Mouse (Mus musculus) intestine, postnatal 0 days (tissue): ENCODE measurements at regions not wholly inside any gene's neighbourhood (a gene's known extent, or its start where the extent isn't known, plus 50 kb on each side); places are given as distances from the start of the nearest gene placed in this dataset.
A peak's percentile ranks its signal among the peaks of the same experiment; 100 is the strongest.
"Not testable (repeated sequence)": the region's sequence is repeated elsewhere in the genome, so short reads cannot be mapped to it uniquely, and the experiment has no call there.

ENCODE experiments used
- ATAC-seq: fragments of 200-750 bp; cut with Nextera tagmentation; 2 replicates; pipeline ENCODE4 v1.8.0; 2017; ENCODE audit warnings: mild to moderate bottlenecking, moderate TSS enrichment, moderate library complexity
- H3K27ac ChIP-seq: fragments of 300-500 bp; sonication (generic); 2 replicates; pipeline ENCODE4 v1.5.1; 2014; ENCODE audit warnings: mild to moderate bottlenecking, low read depth, low read length, moderate library complexity
- H3K27me3 ChIP-seq: fragments of 300-500 bp; sonication (generic); replicated peaks from 2 replicates; pipeline ENCODE4 v1.6.1; 2014; ENCODE audit warnings: low read length, mixed read lengths; ENCODE audit not compliant: control insufficient read depth, insufficient read depth
- H3K36me3 ChIP-seq: fragments of 300-500 bp; sonication (generic); 2 replicates; pipeline ENCODE4 v1.6.1; 2014; ENCODE audit warnings: mild to moderate bottlenecking, moderate library complexity; ENCODE audit not compliant: control insufficient read depth, insufficient read depth
- H3K4me1 ChIP-seq: fragments of 300-500 bp; sonication (generic); replicated peaks from 2 replicates; pipeline ENCODE4 v1.6.1; 2014; ENCODE audit warnings: antibody characterized with exemption, low read length, mixed read lengths; ENCODE audit not compliant: control insufficient read depth, insufficient read depth
- H3K4me2 ChIP-seq: fragments of 300-500 bp; sonication (generic); replicated peaks from 2 replicates; pipeline ENCODE4 v1.6.1; 2014; ENCODE audit warnings: low read depth, mild to moderate bottlenecking, moderate library complexity
- H3K4me3 ChIP-seq: fragments of 300-500 bp; sonication (generic); 2 replicates; pipeline ENCODE4 v1.5.1; 2014; ENCODE audit warnings: low read depth, low read length
- H3K9ac ChIP-seq: fragments of 300-500 bp; sonication (generic); 2 replicates; pipeline ENCODE4 v1.6.1; 2014; ENCODE audit warnings: mild to moderate bottlenecking, low read depth, low read length
- H3K9me3 ChIP-seq: fragments of 300-500 bp; sonication (generic); 2 replicates; pipeline ENCODE4 v1.6.1; 2016; ENCODE audit warnings: mixed run types; ENCODE audit not compliant: control insufficient read depth
- CTCF ChIP-seq: sonication (generic); IDR thresholded peaks from 2 replicates; pipeline ENCODE4 v1.5.1; 2016; ENCODE audit warnings: low read depth, mild to moderate bottlenecking, control low read depth, antibody characterized with exemption, moderate library complexity
- WGBS: fragments of 180-500 bp; shearing (Covaris S2); extraction: QIAGEN DNeasy Blood & Tissue Kit; methylation state at CpG from one replicate; pipeline ENCODE4 v1.1.7; 2014; 5-methylcytosine and 5-hydroxymethylcytosine counted together

- H3K27me3 ChIP-seq: no peaks in the 10 kb centered on the region
- H3K27ac ChIP-seq: no peak overlapping the region
- no peak overlapping the region for H3K4me3 ChIP-seq
- H3K9ac ChIP-seq: no peak overlapping the region
- H3K9me3 ChIP-seq: no peaks in the 10 kb centered on the region
- H3K4me2 ChIP-seq: no peak overlapping the region
- no peaks in the 10 kb centered on the region for H3K4me1 ChIP-seq
- ATAC-seq: no peak
- 84% methylated on average over 4 of the region's 4 CpGs for WGBS
- no peaks in the 10 kb centered on the region for H3K36me3 ChIP-seq
- TF ChIP-seq CTCF: no peak
Measured at GRCm38 (mm10) chr6:3319378-3319777, 80.0 kb downstream of the Samd9l start.

- H3K27ac ChIP-seq, H3K36me3 ChIP-seq, H3K4me1 ChIP-seq, H3K27me3 ChIP-seq, H3K9ac ChIP-seq, H3K9me3 ChIP-seq, H3K4me3 ChIP-seq: not testable (repeated sequence)
- WGBS: 0% methylated on average over 11 of the region's 11 CpGs
- peak; percentile 45; the same call in 1 of the 2 replicates for ATAC-seq
- peak overlapping the region; percentile 46 for H3K4me2 ChIP-seq
Measured at GRCm38 (mm10) chr6:3307598-3308220, 91.7 kb downstream of the Samd9l start.

DNA sequence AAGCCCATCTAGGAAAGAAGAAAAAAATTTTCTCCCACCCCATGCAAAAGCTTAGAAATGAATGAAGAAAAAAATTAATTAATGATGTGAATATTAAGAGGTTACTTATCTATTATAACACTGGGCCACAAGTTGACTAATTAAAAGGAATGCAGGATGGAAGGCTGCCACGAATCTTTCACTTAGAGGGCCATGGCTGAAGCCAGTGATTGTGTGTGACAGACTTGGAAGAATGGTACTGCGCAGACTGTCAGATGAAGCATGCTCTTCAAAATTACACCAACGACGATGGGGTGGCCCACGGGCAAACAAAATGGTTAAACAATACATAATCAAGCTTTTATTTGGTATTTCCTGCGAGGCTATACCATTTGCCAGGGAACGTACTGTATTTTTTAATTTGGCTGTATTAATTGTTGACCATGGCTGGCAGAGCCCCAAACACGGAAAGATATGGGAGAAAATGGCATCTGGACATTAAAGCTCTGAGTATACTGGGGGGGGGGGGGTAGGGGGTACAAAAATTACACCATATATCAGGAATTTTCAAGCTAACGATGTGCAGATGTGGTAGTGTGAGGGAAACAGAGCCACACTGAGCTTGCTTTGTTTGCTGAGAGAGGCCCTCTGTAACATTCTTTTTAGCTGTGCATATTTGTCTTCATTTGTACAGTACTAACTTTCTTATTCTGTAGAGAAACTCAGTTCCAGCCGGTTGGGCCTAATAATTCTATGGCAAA lies 94.3 kb downstream of the Samd9l start:
- H3K27ac ChIP-seq, H3K9me3 ChIP-seq, H3K9ac ChIP-seq, H3K4me3 ChIP-seq, H3K4me1 ChIP-seq, H3K27me3 ChIP-seq, H3K36me3 ChIP-seq, ATAC-seq, H3K4me2 ChIP-seq: not testable (repeated sequence)
- WGBS: 47% methylated on average over 10 of the region's 10 CpGs

DNA sequence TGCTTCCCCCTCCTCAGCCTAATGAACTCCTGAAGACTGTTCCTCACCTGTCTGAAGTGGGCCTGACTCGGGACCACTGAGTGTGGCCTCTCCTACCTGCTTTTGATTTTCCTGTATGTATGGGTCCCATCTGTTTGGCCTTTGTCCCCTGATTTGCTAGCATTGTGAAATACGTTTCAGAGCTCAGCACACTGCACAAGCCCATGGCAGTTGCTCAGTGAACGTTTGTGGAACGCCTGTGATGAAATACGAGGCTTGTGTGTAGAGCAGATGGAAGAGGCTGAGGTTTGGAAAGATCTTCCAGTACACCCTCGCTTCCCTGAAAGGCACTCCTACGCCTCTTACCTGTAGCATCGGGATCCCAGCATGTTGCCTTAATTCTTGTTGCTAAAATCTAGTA lies 106.1 kb downstream of the Samd9l start:
- not testable (repeated sequence) for H3K4me3 ChIP-seq, H3K4me1 ChIP-seq, H3K27me3 ChIP-seq, H3K4me2 ChIP-seq, H3K27ac ChIP-seq, H3K9me3 ChIP-seq, H3K36me3 ChIP-seq, H3K9ac ChIP-seq, ATAC-seq
- 59% methylated on average over 8 of the region's 8 CpGs for WGBS

GRCm38 (mm10) chr6:3291983-3292382 lies 107.4 kb downstream of the Samd9l start:
- not testable (repeated sequence) for H3K9me3 ChIP-seq, H3K4me1 ChIP-seq, H3K27me3 ChIP-seq, H3K9ac ChIP-seq, H3K4me3 ChIP-seq, H3K27ac ChIP-seq, H3K4me2 ChIP-seq, H3K36me3 ChIP-seq, ATAC-seq
- 99% methylated on average over 6 of the region's 6 CpGs for whole genome bisulfite sequencing

GRCm38 (mm10) chr6:3268726-3269125 lies 130.6 kb downstream of the Samd9l start:
- H3K27ac ChIP-seq, H3K9me3 ChIP-seq, ATAC-seq, H3K36me3 ChIP-seq, H3K4me3 ChIP-seq, H3K9ac ChIP-seq, H3K4me2 ChIP-seq, H3K27me3 ChIP-seq, H3K4me1 ChIP-seq: not testable (repeated sequence)
- 72% methylated on average over 3 of the region's 4 CpGs for WGBS

DNA sequence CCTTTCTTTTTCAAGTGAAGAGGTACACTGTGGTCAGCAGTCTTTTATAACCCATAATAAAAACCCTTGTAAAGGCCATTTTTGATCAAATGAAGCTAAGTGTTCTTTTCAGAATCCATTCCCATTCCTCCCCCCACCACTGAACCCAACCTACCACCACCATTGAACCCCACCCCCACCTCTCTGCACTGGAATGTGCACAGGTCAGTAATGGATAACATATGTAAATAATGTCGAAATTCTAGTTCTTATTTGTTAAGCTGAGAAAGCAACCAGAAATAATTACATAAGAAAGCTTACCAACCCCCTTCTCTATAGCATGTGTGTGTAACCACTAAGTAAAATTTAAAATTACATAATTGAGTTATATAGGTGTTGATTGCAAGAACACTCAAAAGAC lies 133.9 kb downstream of the Samd9l start:
- not testable (repeated sequence) for H3K27me3 ChIP-seq, H3K4me2 ChIP-seq, H3K27ac ChIP-seq, H3K4me3 ChIP-seq, ATAC-seq, H3K36me3 ChIP-seq, H3K9me3 ChIP-seq, H3K9ac ChIP-seq, H3K4me1 ChIP-seq
- WGBS: 31% methylated on average over 1 of the region's 1 CpGs
